Mouse (Mus musculus): Measurements from ENCODE around the gene Acly. TPM values are rescaled to one million over a fixed set of nuclear protein-coding genes. Genes with fewer than 3 reads are reported as not detected.
"Not testable (repeated sequence)": the region's sequence is repeated elsewhere in the genome, so short reads cannot be mapped to it uniquely, and the experiment has no call there.

The Acly gene
- total RNA-seq, 1 experiment from 2014 or later, result 91.6 TPM

DNA sequence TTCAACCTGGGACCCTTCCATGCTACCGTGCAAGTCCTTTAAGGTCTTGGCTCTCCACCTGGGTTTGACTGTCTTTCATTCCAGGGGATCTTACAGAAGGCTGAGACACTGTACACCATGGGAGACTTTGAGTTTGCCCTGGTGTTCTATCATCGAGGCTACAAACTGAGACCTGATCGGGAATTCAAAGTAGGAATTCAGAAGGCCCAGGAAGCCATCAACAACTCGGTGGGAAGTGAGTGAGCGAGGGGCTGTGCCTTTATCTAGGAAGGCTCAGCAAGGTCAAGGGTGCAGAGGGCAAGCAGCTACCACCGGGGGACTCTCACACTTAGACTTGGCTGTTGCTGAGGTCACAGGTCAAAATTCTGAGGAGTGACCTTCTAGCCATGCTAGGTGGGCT, 22.3 kb upstream of the Acly start:
- ATAC-seq (replicated peaks in 1 of 2; ENCODE audit: insufficient read depth in 1 of 2, low FRiP score in 2 of 2, low TSS enrichment in 1 of 2, low read depth in 1 of 2, poor library complexity in 2 of 2, severe bottlenecking in 2 of 2), result no peak

DNA sequence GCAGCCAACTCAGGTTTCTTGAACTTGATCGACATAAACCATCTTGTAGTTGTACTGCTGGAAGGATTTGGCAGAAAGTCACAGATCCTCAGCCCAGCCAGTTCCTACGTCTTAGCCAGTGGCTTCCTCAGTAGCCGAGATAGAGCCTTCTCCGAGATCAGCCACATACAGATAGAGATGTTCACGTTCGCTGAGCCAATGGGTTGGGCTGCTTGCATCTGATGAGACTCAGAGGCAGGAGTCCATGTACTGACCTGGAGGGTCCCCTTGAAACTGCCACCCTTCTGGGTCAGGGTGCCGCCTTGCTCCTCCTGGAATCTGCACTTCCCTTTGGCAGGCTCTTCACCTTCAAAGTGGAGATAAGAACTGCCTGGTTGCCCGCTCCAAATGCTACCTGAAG, 21.7 kb upstream of the Acly start:
- ATAC-seq (replicated peaks in 1 of 2; ENCODE audit: insufficient read depth in 1 of 2, low FRiP score in 2 of 2, low TSS enrichment in 1 of 2, low read depth in 1 of 2, poor library complexity in 2 of 2, severe bottlenecking in 2 of 2), result no peak

DNA sequence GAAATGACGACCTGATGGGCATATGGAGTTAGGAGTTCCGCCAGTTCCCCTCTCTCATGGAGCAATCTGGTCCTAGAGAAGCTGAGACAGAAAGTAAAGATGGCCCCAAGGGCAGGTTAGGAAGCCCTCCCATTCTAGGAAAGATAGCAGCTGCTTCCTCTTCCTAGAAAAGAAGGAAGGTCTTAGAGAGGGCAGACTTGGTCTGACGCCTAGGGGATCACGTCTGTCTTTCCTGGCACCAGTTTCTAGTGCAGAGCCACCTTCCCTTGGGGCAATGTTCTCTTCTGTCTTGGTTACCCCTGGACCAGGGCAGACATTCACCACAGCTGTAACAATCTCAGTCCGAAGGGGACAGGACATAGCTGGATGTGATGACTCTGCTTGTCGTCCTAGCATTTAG, 20.3 kb upstream of the Acly start:
- no peak for ATAC-seq (replicated peaks in 1 of 2; ENCODE audit: insufficient read depth in 1 of 2, low FRiP score in 2 of 2, low TSS enrichment in 1 of 2, low read depth in 1 of 2, poor library complexity in 2 of 2, severe bottlenecking in 2 of 2)

DNA sequence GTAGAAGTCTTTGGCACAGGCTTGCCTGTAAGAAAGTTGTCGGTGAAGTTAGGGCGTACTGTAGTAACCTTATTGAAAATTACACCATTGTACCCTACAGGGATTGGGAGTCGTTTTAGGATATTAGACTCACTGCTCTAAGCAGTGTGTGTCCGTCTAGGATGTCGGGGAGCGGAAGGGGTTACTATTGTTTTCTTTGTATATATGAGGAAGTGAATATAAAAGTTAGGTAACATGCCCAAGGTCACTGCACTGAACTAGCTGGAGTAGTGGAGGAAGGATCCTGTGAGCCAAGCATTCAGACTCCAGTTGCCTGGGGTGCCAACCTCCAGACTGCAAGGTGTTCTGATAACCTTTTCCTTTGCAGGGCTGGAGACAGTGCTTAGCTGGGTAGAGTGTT, 19.2 kb upstream of the Acly start:
- no peak; a peak in 1 of 4 replicates for ATAC-seq (replicated peaks in 1 of 2; ENCODE audit: insufficient read depth in 1 of 2, low FRiP score in 2 of 2, low TSS enrichment in 1 of 2, low read depth in 1 of 2, poor library complexity in 2 of 2, severe bottlenecking in 2 of 2)

DNA sequence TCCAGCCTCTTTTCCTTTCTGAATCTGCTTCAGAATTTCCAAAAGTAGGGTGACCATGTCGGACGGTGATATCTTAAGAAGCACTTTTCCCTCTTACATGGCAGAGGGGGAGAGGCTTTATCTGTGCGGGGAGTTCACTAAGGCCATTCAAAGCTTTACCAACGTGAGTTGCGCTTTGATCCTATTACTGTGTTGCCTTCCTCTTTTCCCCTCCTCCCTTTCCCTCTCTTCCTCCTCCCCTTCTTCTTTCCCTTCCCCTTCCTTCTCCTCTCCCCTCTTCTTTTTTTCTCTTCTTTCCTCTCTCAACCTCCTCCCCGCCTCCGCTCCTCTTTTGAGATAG, 17.9 kb upstream of the Acly start:
- no peak; a peak in 1 of 4 replicates for ATAC-seq (replicated peaks in 1 of 2; ENCODE audit: insufficient read depth in 1 of 2, low FRiP score in 2 of 2, low TSS enrichment in 1 of 2, low read depth in 1 of 2, poor library complexity in 2 of 2, severe bottlenecking in 2 of 2)

DNA sequence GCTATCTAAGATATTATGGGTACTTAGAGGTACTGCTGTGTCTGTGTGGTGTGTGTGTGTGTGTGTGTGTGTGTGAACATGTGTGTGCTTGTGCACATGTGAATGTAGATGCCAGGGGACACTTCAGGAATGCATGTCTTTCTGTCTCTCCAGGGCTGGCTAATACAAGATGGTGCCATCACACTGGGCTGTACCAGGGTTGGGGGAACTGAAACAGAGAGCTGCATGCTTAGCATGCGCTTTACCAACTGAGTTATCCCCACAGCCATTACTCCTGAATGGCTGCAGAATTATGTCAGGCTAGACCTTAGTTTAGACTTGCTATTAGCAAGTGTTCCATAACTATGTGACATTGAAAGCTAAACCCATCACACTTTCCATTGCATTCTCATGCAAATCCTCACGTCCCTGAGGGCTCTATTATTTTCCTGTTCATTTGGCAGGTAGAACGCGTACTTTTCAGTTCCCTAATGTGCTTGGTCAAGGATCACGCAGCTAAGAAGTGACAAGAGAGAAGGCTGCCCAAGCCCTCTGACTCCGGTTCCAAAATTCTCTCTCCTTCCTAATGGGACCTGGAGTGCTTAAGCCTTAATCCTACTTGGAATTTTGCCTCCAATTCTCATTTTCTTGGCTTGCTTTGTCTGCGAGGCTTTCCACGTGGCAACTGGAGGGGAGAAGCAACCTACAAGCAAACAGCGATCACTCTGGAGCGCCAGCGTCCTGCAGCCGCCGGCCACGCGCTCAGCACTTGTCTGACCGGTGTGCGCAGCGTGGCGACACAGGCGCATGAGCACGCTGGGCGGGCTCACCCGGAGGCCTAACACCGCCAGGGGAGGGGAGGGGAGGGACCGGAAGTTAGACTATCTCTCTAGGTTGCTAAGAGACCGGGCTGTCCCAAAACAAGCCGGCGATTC, 17.3 kb upstream of the Acly start, which contains the start of gene Ttc25:
Gene Ttc25 (plus strand): TSS at position 776 of the 914 bp plus-strand sequence.
- ATAC-seq (replicated peaks in 1 of 2; ENCODE audit: insufficient read depth in 1 of 2, low FRiP score in 2 of 2, low TSS enrichment in 1 of 2, low read depth in 1 of 2, poor library complexity in 2 of 2, severe bottlenecking in 2 of 2), result peak; percentile 96 to 97

DNA sequence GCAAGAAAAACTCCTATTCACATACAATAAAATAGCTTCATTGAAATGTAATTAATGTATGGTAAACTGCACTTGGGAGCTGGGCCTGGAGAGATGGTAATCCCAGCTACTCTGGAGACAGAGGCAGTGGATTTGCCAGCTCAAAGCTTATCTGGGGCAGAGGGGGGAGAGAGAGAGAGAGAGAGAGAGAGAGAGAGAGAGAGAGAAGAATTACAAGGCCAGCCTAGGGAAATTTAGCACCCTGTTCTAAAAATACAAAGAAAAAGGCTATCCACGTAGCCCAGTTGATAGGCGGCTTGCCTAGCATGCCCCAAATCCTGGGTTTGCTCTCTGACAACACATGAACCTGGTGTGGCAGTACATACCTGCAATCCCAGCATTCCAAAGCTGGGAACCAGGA, 13.8 kb upstream of the Acly start:
- no peak for ATAC-seq (replicated peaks in 1 of 2; ENCODE audit: insufficient read depth in 1 of 2, low FRiP score in 2 of 2, low TSS enrichment in 1 of 2, low read depth in 1 of 2, poor library complexity in 2 of 2, severe bottlenecking in 2 of 2)

DNA sequence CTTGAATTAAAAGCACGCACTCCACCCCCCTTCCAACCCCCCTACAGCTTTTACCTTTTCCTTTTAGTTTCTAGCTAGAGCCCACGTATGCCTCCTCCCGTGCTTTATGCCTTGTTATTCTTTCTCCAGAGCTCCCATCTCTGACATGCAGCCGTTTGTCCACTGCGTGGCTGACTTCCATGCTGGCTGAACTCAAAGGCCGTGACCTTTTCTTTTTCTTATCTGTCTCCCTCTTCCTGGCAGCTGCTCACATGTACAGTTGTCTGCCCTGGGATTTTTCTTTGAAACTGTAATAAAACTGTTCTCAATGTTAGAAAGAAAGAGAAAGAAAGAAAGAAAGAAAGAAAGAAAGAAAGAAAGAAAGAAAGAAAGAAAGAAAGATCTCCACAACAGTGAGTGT, 13.2 kb upstream of the Acly start:
- ATAC-seq (replicated peaks in 1 of 2; ENCODE audit: insufficient read depth in 1 of 2, low FRiP score in 2 of 2, low TSS enrichment in 1 of 2, low read depth in 1 of 2, poor library complexity in 2 of 2, severe bottlenecking in 2 of 2), result no peak

DNA sequence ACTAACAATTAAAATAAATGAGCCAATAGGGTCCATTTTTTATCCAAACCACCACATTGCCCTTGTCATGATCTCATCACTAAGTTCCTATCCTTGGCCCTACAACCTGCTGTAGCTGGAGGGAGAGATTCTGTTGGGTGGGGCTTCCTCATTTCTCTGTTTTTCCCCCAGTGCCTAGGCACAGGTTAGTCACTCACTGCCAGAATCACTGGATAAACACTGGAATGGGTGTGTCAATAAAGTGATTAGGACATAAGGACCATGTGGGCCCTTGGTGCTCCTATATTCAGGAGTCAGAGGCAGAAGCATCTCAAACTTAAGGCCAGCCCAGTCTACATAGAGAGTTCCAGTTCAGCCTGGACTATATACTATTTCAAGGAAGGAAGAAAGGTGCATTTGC, 8.7 kb upstream of the Acly start:
- no peak for ATAC-seq (replicated peaks in 1 of 2; ENCODE audit: insufficient read depth in 1 of 2, low FRiP score in 2 of 2, low TSS enrichment in 1 of 2, low read depth in 1 of 2, poor library complexity in 2 of 2, severe bottlenecking in 2 of 2)

DNA sequence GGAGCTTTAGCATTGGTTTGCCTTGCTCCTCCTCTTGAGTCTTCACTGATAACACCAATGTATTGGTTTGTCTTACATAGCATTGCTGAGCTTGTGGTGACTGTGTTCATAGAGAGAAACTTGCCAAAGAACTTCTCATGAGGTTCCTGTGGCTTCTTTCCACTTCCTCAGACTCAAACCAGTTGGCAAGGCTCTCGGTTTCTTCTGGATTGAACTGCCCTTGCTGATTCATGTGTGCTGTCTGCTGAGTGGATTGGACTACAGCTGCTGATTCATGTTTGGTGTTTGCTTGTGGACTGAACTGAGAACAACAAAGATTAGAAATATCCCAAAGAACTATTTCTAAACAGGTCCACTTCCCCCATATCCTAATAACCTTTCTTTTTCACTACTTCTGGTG, 8.2 kb upstream of the Acly start:
- no peak for ATAC-seq (replicated peaks in 1 of 2; ENCODE audit: insufficient read depth in 1 of 2, low FRiP score in 2 of 2, low TSS enrichment in 1 of 2, low read depth in 1 of 2, poor library complexity in 2 of 2, severe bottlenecking in 2 of 2)

DNA sequence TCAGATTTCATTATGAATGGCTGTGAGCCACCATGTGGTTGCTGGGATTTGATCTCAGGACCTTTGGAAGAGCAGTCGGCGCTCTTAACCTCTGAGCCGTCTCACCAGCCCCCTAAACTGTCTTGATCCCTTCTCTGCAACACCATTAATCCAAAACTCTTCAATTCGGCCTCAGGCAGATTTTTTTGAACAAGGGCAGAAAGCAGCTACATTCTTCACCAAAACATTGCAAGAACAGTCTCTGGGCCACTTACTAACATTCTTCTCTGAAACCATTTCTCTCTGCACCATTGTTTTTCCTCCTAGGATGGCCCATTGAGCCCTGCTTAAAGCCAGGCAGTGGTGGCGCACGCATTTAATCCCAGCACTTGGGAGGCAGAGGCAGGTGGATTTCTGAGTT, 7.0 kb upstream of the Acly start:
- ATAC-seq (replicated peaks in 1 of 2; ENCODE audit: insufficient read depth in 1 of 2, low FRiP score in 2 of 2, low TSS enrichment in 1 of 2, low read depth in 1 of 2, poor library complexity in 2 of 2, severe bottlenecking in 2 of 2), result not testable (repeated sequence)

DNA sequence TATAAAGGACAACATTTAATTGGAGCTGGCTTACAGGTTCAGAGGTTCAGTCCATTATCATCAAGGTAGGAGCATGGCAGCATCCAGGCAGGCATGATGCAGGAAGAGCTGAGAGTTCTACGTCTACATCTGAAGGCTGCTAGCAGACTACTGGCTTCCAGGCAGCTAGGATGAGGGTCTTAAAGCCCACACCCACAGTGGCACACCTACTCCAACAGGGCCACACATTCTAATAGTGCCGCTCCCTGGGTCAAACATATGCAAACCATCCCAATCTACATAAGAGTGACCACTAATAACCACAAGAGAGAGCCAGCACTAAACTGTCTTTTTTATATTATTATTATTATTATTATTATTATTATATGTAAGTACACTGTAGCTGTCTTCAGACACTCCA, 6.6 kb upstream of the Acly start:
- not testable (repeated sequence) for ATAC-seq (replicated peaks in 1 of 2; ENCODE audit: insufficient read depth in 1 of 2, low FRiP score in 2 of 2, low TSS enrichment in 1 of 2, low read depth in 1 of 2, poor library complexity in 2 of 2, severe bottlenecking in 2 of 2)

DNA sequence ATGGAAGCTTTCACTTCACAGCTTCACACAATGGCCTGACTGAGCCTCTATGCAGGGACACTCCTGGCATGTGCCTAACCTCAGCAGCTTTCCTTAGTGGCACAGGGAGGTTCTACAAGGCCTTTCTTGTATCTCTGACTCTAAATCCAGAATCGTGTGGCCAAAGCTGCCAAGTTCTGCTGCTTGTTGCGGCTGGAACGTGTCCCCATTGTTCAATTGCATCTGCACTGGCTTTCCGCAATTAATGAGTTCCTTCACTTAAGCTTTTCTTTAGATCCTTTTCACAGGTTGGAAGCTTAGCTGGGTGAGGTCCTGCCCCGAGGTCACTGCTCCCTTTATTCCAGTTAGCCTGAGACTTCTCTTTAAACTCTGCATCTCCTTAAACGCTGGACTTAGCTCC, 6.1 kb upstream of the Acly start:
- ATAC-seq (replicated peaks in 1 of 2; ENCODE audit: insufficient read depth in 1 of 2, low FRiP score in 2 of 2, low TSS enrichment in 1 of 2, low read depth in 1 of 2, poor library complexity in 2 of 2, severe bottlenecking in 2 of 2), result no peak

DNA sequence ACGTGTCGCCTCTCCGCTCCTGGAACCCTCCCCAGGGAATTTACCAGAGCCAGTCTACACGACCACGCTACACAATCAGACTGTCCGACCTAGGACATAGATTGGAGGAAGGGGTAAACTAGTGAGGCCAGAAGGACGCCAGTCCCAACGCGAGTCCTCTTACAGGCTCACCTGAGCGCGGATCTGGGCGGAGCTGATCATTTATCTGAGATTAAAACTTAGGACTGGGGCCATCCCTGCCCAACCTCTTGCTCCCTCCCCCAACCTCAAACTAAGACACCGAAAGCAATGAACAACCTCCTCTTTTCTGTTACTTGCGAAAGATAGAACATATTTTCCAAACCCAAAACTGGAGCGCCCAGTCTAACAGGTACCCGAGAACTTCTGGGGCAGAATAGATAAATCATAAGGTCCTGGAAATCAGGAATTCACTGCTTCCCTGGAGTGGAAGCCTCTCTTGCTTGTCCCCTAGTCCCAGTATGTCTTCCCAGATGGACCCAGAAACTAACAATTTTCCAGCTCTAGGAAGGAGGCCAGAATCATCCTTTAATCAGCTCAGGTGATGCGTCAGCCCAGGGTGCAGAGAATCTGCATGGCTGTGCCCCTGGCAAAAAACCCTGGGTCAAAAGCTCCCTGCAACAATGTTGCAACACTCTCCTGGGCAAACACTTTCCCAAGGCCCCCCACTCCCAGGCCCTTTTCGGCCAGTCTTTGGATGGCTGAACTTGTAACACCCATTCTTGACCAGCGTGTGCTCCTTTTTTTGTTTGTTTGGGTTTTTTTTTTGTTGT, 770 bp upstream of the Acly start:
- ATAC-seq (replicated peaks in 1 of 2; ENCODE audit: insufficient read depth in 1 of 2, low FRiP score in 2 of 2, low TSS enrichment in 1 of 2, low read depth in 1 of 2, poor library complexity in 2 of 2, severe bottlenecking in 2 of 2), result no peak

DNA sequence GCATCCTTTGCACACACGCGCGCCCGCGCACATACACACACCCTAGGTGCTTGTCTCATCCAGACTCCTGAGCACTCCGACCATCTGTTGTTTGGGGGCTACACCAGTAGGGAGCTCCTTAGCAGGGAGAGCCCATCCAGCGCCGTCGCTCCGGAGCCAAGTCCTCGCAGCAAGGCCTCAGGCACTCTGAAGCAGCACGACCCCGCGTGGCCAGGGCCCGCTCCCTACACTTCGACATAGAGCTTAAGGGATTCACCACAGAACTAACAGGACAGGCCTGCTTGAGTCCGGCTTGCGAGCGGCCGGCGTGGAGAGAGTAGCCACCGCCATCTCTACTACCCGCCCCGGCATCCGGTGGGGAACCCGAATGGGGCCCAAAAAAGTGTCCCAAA, 738 bp downstream of the Acly start:
- peak; percentile 7 to 30; a peak in 3 of 4 replicates for ATAC-seq (replicated peaks in 1 of 2; ENCODE audit: insufficient read depth in 1 of 2, low FRiP score in 2 of 2, low TSS enrichment in 1 of 2, low read depth in 1 of 2, poor library complexity in 2 of 2, severe bottlenecking in 2 of 2)

DNA sequence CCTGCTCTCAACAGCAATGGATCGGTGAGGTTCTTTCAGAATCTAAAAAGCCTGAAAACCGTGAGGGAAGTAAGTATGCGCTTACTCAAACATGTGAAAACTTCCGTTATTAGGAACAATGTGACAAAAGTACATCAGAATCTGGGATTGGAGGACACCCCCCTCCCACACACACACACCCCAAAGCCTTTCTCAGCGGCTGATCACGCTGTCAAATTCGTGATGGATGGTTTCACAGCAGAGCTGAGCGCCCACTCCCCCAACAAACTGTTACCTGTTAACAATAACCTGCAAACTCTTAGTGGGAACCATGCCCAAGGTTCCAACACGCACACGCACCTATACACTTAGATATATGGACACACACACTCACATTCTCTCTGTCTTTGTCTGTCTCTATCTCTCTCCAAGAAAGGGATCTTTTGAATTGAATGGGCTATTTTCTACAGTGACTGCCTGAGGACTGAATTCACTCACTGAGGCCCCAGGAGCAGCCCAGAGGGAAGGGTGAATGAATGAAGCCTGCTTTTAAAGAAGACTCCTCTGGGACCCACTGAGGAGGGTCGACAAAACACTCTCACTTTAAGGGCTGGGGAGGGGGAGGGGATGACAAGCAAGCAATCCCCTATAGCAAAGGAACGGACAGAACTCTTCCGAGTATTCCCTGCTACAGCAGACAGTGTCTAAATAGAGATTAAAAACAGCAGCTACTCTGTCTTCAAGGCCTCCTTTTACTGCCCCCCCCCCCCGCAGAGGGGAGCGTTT, 1.6 kb downstream of the Acly start:
- no peak for ATAC-seq (replicated peaks in 1 of 2; ENCODE audit: insufficient read depth in 1 of 2, low FRiP score in 2 of 2, low TSS enrichment in 1 of 2, low read depth in 1 of 2, poor library complexity in 2 of 2, severe bottlenecking in 2 of 2)

DNA sequence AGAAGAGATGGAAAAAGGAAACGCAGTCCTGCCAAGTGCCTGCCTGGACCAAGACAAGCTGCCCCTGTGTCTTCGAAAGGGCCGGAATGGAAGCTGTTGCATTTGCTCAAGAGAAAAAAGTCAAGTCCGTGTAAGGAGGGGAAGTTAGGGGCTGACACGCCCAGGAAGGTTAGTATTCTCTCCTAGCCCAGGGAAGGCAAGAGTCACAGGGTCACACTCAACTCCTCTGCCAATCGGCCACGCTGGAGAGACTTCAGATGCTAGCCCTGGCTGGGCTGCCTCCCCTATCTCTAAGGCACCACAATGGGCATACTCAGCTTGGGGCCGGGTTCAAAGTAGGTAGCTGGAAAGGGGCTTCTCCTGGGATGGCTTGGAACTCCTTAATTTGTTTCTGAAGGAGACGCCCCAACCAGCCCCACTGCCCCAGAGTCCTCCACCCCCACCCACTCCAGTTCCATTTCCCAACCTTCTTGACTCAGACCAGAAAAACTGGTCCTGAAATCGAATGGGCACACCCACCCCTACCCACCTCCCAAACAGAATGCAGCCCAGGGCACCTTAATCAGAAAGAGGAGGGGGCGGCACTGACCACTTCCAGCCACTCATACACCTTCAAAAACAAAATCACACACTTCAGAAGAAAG, 2.7 kb downstream of the Acly start:
- no peak for ATAC-seq (replicated peaks in 1 of 2; ENCODE audit: insufficient read depth in 1 of 2, low FRiP score in 2 of 2, low TSS enrichment in 1 of 2, low read depth in 1 of 2, poor library complexity in 2 of 2, severe bottlenecking in 2 of 2)
